Mouse (Mus musculus): Measurements from ENCODE around the gene Txndc12.

DNA sequence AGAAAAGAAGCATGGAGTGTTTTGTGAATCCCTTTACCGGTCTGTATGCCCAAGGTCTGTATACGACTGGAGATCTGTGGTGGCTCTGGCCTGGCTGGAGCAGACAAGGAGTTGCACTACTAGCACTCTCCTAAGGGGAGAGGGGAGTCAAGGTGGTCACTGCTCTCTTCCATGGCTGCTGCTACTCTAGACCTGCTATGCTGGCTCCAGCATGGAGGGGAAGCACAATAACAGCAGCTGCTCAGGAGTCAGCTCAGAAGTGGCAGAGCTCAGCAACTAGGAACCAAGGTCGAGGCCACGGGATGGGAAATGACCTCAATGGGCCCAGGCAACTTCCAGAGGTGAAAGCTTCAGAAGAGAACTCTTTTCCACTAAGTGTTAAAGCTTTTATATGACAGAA is 23.3 kb upstream of the Txndc12 start:
- no peak for TF ChIP-seq POLR2A (IDR thresholded peaks at IDR 0.05; ENCODE audit: low read depth, low read length)
- no peak for TF ChIP-seq TCF12 (IDR thresholded peaks at IDR 0.05; ENCODE audit: low read depth, low read length)
- TF ChIP-seq CTCF (conservative IDR thresholded peaks at IDR 0.05 in 1 of 2, IDR thresholded peaks at IDR 0.05 in 1 of 2; ENCODE audit: low read depth in 2 of 2, low read length in 2 of 2): no peak
- no peak for TF ChIP-seq ZMIZ1 (IDR thresholded peaks at IDR 0.05; ENCODE audit: low read depth, low read length)
- TF ChIP-seq SIN3A (IDR thresholded peaks at IDR 0.05; ENCODE audit: low read length): no peak
- no peak for TF ChIP-seq GABPA (IDR thresholded peaks at IDR 0.05; ENCODE audit: insufficient replicate concordance, low read depth, low read length)
- no peak for TF ChIP-seq UBTF (IDR thresholded peaks at IDR 0.05; ENCODE audit: low read depth, low read length)
- no peak for TF ChIP-seq HCFC1 (IDR thresholded peaks at IDR 0.05; ENCODE audit: low read depth, low read length)
- TF ChIP-seq NRF1 (IDR thresholded peaks at IDR 0.05; ENCODE audit: low read depth, low read length): no peak
- no peak for TF ChIP-seq ELF1 (IDR thresholded peaks at IDR 0.05; ENCODE audit: low read depth, low read length)
- no peak for TF ChIP-seq USF2 (conservative IDR thresholded peaks at IDR 0.05; ENCODE audit: low read depth, low read length)
- no peak for TF ChIP-seq EP300 (IDR thresholded peaks at IDR 0.05; ENCODE audit: low read length)

All from CH12.LX (cell line).